Mouse (Mus musculus): ENCODE results near the gene Fyb2. TPM values are rescaled to one million over a fixed set of nuclear protein-coding genes. Genes with fewer than 3 reads are reported as not detected.

Fyb2 gene
- polyA plus RNA-seq, 1 experiment from 2014 or later = 0.08 TPM

DNA sequence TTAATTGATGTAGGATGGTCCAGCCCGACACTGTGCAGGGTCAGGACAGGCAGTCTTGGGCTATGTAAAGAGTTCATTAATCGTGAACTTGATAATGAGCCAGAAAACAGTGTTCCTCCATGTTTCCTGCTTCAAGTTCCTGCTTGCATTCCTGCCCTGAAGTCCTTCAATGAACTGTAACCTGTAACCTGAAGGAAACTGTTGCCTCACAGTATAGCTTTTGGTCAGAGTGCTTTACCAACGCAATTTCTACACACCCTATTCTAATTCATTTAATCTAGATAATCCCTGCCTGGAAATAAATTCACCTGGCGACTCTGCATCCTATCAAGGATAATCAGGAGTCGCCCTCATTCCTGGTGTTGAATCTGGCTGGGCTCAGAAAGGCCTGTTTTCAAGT, 12.1 kb downstream of the Fyb2 start:
- no peaks in the 10 kb centered on the region for H3K9me3 ChIP-seq (ENCODE audit: control insufficient read depth, low read length)
- H3K27me3 ChIP-seq (ENCODE audit: control insufficient read depth, insufficient read depth, low read length) = no peaks in the 10 kb centered on the region
- no peaks in the 10 kb centered on the region for H3K4me1 ChIP-seq (ENCODE audit: control insufficient read depth, insufficient read depth, low read length)
- no peak overlapping the region for H3K4me2 ChIP-seq (ENCODE audit: low read depth, severe bottlenecking)
- no peaks in the 10 kb centered on the region for H3K36me3 ChIP-seq (ENCODE audit: control insufficient read depth, insufficient read depth, low read length)
- H3K9ac ChIP-seq (ENCODE audit: low read length) = no peak overlapping the region
- no peak overlapping the region for H3K4me3 ChIP-seq (ENCODE audit: low read depth, low read length)
- no peak for ATAC-seq (ENCODE audit: insufficient number of reproducible peaks, low FRiP score, low TSS enrichment, low read depth)
- H3K27ac ChIP-seq (replicated peaks; ENCODE audit: low read depth, low read length) = no peak overlapping the region
- WGBS = 85% methylated on average over 5 of the region's 5 CpGs
- no peak for DNase-seq (ENCODE audit: low spot score)

DNA sequence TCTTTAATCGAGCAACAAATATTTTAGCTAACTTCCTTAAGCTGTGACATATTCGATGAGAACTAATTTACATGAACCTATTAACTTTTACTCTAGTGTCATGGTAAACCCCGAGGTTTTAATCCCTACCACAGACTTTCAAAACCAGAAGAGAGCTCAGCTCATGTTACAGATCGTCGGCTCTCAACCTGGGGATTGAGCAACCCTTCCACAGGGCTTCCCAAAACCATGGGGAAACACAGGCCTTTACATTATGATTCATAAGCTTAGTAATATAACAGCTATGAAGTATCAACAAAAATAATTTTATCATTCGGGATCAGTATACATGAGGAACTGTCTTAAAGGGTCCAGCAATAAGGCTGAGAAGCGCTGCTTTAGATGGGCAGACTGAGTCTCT, 15.9 kb downstream of the Fyb2 start:
- 85% methylated on average over 7 of the region's 7 CpGs for WGBS
- no peak for DNase-seq (ENCODE audit: low spot score)
- no peaks in the 10 kb centered on the region for H3K4me1 ChIP-seq (ENCODE audit: control insufficient read depth, insufficient read depth, low read length)

GRCm38 (mm10) chr4:104933620-104934019, 20.4 kb downstream of the Fyb2 start:
- no peak overlapping the region for H3K4me2 ChIP-seq (ENCODE audit: low read depth, severe bottlenecking)
- no peak overlapping the region for H3K27ac ChIP-seq (replicated peaks; ENCODE audit: low read depth, low read length)
- no peaks in the 10 kb centered on the region for H3K9me3 ChIP-seq (ENCODE audit: control insufficient read depth, low read length)
- DNase-seq (ENCODE audit: low spot score) = no peak
- H3K9ac ChIP-seq (ENCODE audit: low read length) = no peak overlapping the region
- peaks cover 9% of the 10 kb centered on the region; the same call in 1 of the 2 replicates for H3K4me1 ChIP-seq (ENCODE audit: control insufficient read depth, insufficient read depth, low read length)
- no peak overlapping the region for H3K4me3 ChIP-seq (ENCODE audit: low read depth, low read length)
- H3K36me3 ChIP-seq (ENCODE audit: control insufficient read depth, insufficient read depth, low read length) = no peaks in the 10 kb centered on the region
- ATAC-seq (ENCODE audit: insufficient number of reproducible peaks, low FRiP score, low TSS enrichment, low read depth) = no peak
- no peaks in the 10 kb centered on the region for H3K27me3 ChIP-seq (ENCODE audit: control insufficient read depth, insufficient read depth, low read length)

More for the DNA sequence above, 15.9 kb downstream of the Fyb2 start:
- H3K9ac ChIP-seq (ENCODE audit: low read length) = no peak overlapping the region
- no peak for ATAC-seq (ENCODE audit: insufficient number of reproducible peaks, low FRiP score, low TSS enrichment, low read depth)
- no peaks in the 10 kb centered on the region for H3K36me3 ChIP-seq (ENCODE audit: control insufficient read depth, insufficient read depth, low read length)
- no peak overlapping the region for H3K27ac ChIP-seq (replicated peaks; ENCODE audit: low read depth, low read length)
- H3K4me2 ChIP-seq (ENCODE audit: low read depth, severe bottlenecking) = no peak overlapping the region
- H3K27me3 ChIP-seq (ENCODE audit: control insufficient read depth, insufficient read depth, low read length) = no peaks in the 10 kb centered on the region
- H3K9me3 ChIP-seq (ENCODE audit: control insufficient read depth, low read length) = no peaks in the 10 kb centered on the region
- H3K4me3 ChIP-seq (ENCODE audit: low read depth, low read length) = no peak overlapping the region

DNA sequence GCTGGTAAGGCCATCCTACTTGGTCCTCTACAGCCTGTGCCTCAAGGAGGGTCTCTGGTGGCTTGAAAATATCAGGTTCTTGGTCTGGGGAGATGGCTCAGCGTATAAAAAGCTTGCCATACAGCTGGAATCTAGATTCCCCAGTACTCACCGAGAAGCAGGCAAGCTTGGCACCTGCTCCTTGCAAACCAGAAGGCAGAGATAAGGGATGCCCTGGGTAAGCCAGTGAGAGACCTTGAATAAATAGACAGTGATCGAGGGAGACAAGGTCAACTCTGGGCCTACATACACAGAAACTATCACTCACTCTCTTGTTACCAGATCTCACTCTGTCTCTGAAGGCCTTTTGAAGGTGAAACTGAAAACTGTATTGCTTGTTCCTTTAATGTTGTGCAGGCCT, 21.7 kb downstream of the Fyb2 start:
- H3K27ac ChIP-seq (replicated peaks; ENCODE audit: low read depth, low read length) = no peak overlapping the region
- H3K36me3 ChIP-seq (ENCODE audit: control insufficient read depth, insufficient read depth, low read length) = no peaks in the 10 kb centered on the region
- H3K9ac ChIP-seq (ENCODE audit: low read length) = no peak overlapping the region
- H3K9me3 ChIP-seq (ENCODE audit: control insufficient read depth, low read length) = no peaks in the 10 kb centered on the region
- no peak for DNase-seq (ENCODE audit: low spot score)
- 55% methylated on average over 3 of the region's 3 CpGs for WGBS
- H3K27me3 ChIP-seq (ENCODE audit: control insufficient read depth, insufficient read depth, low read length) = no peaks in the 10 kb centered on the region
- ATAC-seq (ENCODE audit: insufficient number of reproducible peaks, low FRiP score, low TSS enrichment, low read depth) = no peak
- no peak overlapping the region for H3K4me3 ChIP-seq (ENCODE audit: low read depth, low read length)
- peaks cover 9% of the 10 kb centered on the region; the same call in 1 of the 2 replicates for H3K4me1 ChIP-seq (ENCODE audit: control insufficient read depth, insufficient read depth, low read length)
- H3K4me2 ChIP-seq (ENCODE audit: low read depth, severe bottlenecking) = no peak overlapping the region

DNA sequence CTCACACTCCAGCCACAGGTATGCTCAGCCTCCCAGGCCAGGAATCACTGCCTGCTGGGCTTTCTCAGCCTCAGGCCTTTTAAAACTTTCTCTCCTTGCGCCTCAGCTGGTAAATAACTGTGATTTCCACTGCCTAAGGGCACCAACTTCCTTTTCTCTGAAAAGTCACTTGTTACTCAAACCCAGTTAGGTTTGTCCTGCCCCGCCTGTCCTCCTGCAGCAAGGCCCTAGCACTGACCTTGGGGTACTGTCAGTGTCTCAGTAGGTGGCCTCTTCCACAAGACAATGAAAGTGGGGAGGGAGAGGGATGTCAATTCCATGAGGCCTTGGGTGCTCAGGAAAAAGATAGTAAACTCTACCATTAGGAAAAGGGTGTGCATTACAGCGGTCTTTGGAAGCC, 22.2 kb downstream of the Fyb2 start:
- H3K9me3 ChIP-seq (ENCODE audit: control insufficient read depth, low read length) = no peaks in the 10 kb centered on the region
- ATAC-seq (ENCODE audit: insufficient number of reproducible peaks, low FRiP score, low TSS enrichment, low read depth) (no peak), DNase-seq (ENCODE audit: low spot score) (no peak)
- WGBS = 61% methylated on average over 3 of the region's 3 CpGs
- H3K27ac ChIP-seq (replicated peaks; ENCODE audit: low read depth, low read length) = no peak overlapping the region
- H3K4me2 ChIP-seq (ENCODE audit: low read depth, severe bottlenecking) = no peak overlapping the region
- peaks cover 9% of the 10 kb centered on the region; the same call in 1 of the 2 replicates for H3K4me1 ChIP-seq (ENCODE audit: control insufficient read depth, insufficient read depth, low read length)
- H3K36me3 ChIP-seq (ENCODE audit: control insufficient read depth, insufficient read depth, low read length) = no peaks in the 10 kb centered on the region
- no peak overlapping the region for H3K9ac ChIP-seq (ENCODE audit: low read length)
- H3K4me3 ChIP-seq (ENCODE audit: low read depth, low read length) = no peak overlapping the region
- no peaks in the 10 kb centered on the region for H3K27me3 ChIP-seq (ENCODE audit: control insufficient read depth, insufficient read depth, low read length)

GRCm38 (mm10) chr4:104936011-104936410, 22.8 kb downstream of the Fyb2 start:
- ATAC-seq (ENCODE audit: insufficient number of reproducible peaks, low FRiP score, low TSS enrichment, low read depth) (no peak), DNase-seq (ENCODE audit: low spot score) (no peak)
- H3K36me3 ChIP-seq (ENCODE audit: control insufficient read depth, insufficient read depth, low read length) = no peaks in the 10 kb centered on the region
- no peak overlapping the region for H3K9ac ChIP-seq (ENCODE audit: low read length)
- 48% methylated on average over 9 of the region's 9 CpGs for WGBS
- no peaks in the 10 kb centered on the region for H3K9me3 ChIP-seq (ENCODE audit: control insufficient read depth, low read length)
- peaks cover 9% of the 10 kb centered on the region; the same call in 1 of the 2 replicates for H3K4me1 ChIP-seq (ENCODE audit: control insufficient read depth, insufficient read depth, low read length)
- H3K27ac ChIP-seq (replicated peaks; ENCODE audit: low read depth, low read length) = no peak overlapping the region
- no peak overlapping the region for H3K4me2 ChIP-seq (ENCODE audit: low read depth, severe bottlenecking)
- no peak overlapping the region for H3K4me3 ChIP-seq (ENCODE audit: low read depth, low read length)
- no peaks in the 10 kb centered on the region for H3K27me3 ChIP-seq (ENCODE audit: control insufficient read depth, insufficient read depth, low read length)

- WGBS = 87% methylated on average over 6 of the region's 6 CpGs
- Histone ChIP-seq H3K4me2 (ENCODE audit: low read depth, severe bottlenecking) (no peak overlapping the region), H3K4me1 (ENCODE audit: control insufficient read depth, insufficient read depth, low read length) (peaks cover 9% of the 10 kb centered on the region; the same call in 1 of the 2 replicates), H3K4me3 (ENCODE audit: low read depth, low read length) (no peak overlapping the region), H3K27me3 (ENCODE audit: control insufficient read depth, insufficient read depth, low read length) (no peaks in the 10 kb centered on the region), H3K9me3 (ENCODE audit: control insufficient read depth, low read length) (no peaks in the 10 kb centered on the region), H3K36me3 (ENCODE audit: control insufficient read depth, insufficient read depth, low read length) (no peaks in the 10 kb centered on the region), H3K9ac (ENCODE audit: low read length) (no peak overlapping the region), H3K27ac (replicated peaks; ENCODE audit: low read depth, low read length) (no peak overlapping the region)
- DNase-seq (ENCODE audit: low spot score) (no peak), ATAC-seq (ENCODE audit: insufficient number of reproducible peaks, low FRiP score, low TSS enrichment, low read depth) (no peak)
Observed at GRCm38 (mm10) chr4:104939535-104939934, 26.3 kb downstream of the Fyb2 start.

DNA sequence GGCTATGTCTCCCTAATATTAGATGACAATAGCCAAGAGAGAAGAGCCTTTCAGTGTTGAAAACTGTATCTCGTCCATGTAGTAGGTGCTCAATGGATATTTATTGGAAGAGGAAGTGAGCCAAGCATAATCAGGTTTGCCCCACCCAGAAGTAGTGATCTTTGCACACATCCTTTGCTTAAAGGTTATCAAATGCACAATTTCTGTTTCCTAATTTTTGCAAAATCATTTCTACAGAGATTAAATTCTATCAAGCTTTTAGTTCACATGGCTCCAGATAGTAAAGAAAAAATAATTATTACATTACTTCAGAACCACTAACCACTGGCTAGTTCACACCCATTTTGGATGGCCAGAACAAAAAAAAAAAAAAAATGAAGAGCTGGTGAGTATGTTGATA, 28.6 kb downstream of the Fyb2 start:
- H3K9ac ChIP-seq (ENCODE audit: low read length) = no peak overlapping the region
- no peaks in the 10 kb centered on the region for H3K27me3 ChIP-seq (ENCODE audit: control insufficient read depth, insufficient read depth, low read length)
- ATAC-seq (ENCODE audit: insufficient number of reproducible peaks, low FRiP score, low TSS enrichment, low read depth) (no peak), DNase-seq (ENCODE audit: low spot score) (no peak)
- 80% methylated on average over 1 of the region's 1 CpGs for WGBS
- no peak overlapping the region for H3K4me3 ChIP-seq (ENCODE audit: low read depth, low read length)
- H3K27ac ChIP-seq (replicated peaks; ENCODE audit: low read depth, low read length) = no peak overlapping the region
- H3K36me3 ChIP-seq (ENCODE audit: control insufficient read depth, insufficient read depth, low read length) = no peaks in the 10 kb centered on the region
- no peak overlapping the region for H3K4me2 ChIP-seq (ENCODE audit: low read depth, severe bottlenecking)
- H3K4me1 ChIP-seq (ENCODE audit: control insufficient read depth, insufficient read depth, low read length) = no peaks in the 10 kb centered on the region
- no peaks in the 10 kb centered on the region for H3K9me3 ChIP-seq (ENCODE audit: control insufficient read depth, low read length)

DNA sequence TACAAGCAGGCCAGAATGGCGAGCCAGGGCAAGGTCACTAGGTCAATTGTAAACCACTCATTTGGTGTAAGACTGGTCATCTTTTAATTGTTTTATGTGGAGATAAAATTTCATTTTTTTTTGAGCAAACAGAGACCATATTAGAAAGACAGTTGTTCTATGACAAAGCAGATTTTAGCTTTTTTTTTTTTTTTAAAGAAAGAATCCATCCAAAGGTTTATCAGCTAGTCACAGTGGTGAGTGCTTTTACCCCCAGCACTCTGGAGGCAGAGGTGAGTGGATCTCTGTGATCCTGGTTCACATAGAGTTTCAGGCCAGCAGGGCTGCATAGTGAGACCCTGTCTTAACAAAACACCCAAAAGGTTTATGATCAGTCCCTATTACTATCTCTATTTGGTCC, 31.2 kb downstream of the Fyb2 start:
- ATAC-seq (ENCODE audit: insufficient number of reproducible peaks, low FRiP score, low TSS enrichment, low read depth) (no peak), DNase-seq (ENCODE audit: low spot score) (no peak)
- Histone ChIP-seq H3K36me3 (ENCODE audit: control insufficient read depth, insufficient read depth, low read length) (no peaks in the 10 kb centered on the region), H3K9me3 (ENCODE audit: control insufficient read depth, low read length) (no peaks in the 10 kb centered on the region), H3K27me3 (ENCODE audit: control insufficient read depth, insufficient read depth, low read length) (no peaks in the 10 kb centered on the region), H3K4me2 (ENCODE audit: low read depth, severe bottlenecking) (no peak overlapping the region), H3K4me1 (ENCODE audit: control insufficient read depth, insufficient read depth, low read length) (no peaks in the 10 kb centered on the region), H3K27ac (replicated peaks; ENCODE audit: low read depth, low read length) (no peak overlapping the region), H3K9ac (ENCODE audit: low read length) (no peak overlapping the region), H3K4me3 (ENCODE audit: low read depth, low read length) (no peak overlapping the region)
- 66% methylated on average over 1 of the region's 1 CpGs for WGBS

All from limb, embryonic 11.5 days (tissue).